Mouse (Mus musculus) C2C12 (cell line): Measurements from ENCODE around the gene Taar2.

Experiments
- CEBPB ChIP-seq: IDR thresholded peaks from one replicate; pipeline ENCODE4 v1.6.1; 2011; ENCODE audit warnings: low read depth, mild to moderate bottlenecking, control low read depth, moderate library complexity
- CTCF ChIP-seq: IDR thresholded peaks from one replicate; pipeline ENCODE4 v1.5.1; 2011; ENCODE audit not compliant: control insufficient read depth, insufficient read depth, insufficient read length
- MAX ChIP-seq: IDR thresholded peaks from one replicate; pipeline ENCODE4 v1.6.1; 2011; ENCODE audit warnings: mild to moderate bottlenecking, control low read depth
- MYOD1 ChIP-seq: IDR thresholded peaks from one replicate; pipeline ENCODE4 v1.6.1; 2011; ENCODE audit warnings: low read depth; ENCODE audit not compliant: control insufficient read depth, insufficient read length
- MYOG ChIP-seq: IDR thresholded peaks from one replicate; pipeline ENCODE4 v1.6.1; 2011; ENCODE audit not compliant: control insufficient read depth, insufficient read length; ENCODE audit errors: extremely low read depth
- USF1 ChIP-seq: IDR thresholded peaks from one replicate; pipeline ENCODE4 v1.6.1; 2011; ENCODE audit warnings: low read depth, mild to moderate bottlenecking, control low read depth, moderate library complexity

GRCm38 (mm10) chr10:23901119-23901518 is 37.3 kb upstream of the Taar2 start:
- TF ChIP-seq CTCF, result no peak
- no peak for TF ChIP-seq MAX
- no peak for TF ChIP-seq CEBPB
- no peak for TF ChIP-seq MYOG
- no peak for TF ChIP-seq USF1
- no peak for TF ChIP-seq MYOD1
